In genomic region chr10:109011226-109012165, GRCm38 (mm10) we compare ENCODE assay signal across 8 mouse cellular contexts. TPM values are rescaled to one million over a fixed set of nuclear protein-coding genes. Genes with fewer than 3 reads are reported as not detected.
DNase-seq lines count a peak whose midpoint lies in the region; ATAC-seq and TF ChIP-seq lines count a peak whose summit lies in the region.
"Had no signal": no experiment of that assay in that cellular context is flagged by ENCODE, and none has a peak within 500 bp of the region (broad histone marks: within the 10 kb centered on the region; RNA-seq: fewer than 3 reads in every experiment).

No protein-coding gene starts in this region.

- H3K27ac ChIP-seq in ES-E14 (ENCODE audit: insufficient read depth, low read depth, low read length, poor library complexity, severe bottlenecking) = no peak overlapping the region
- no peak overlapping the region for H3K27ac ChIP-seq in embryonic facial prominence, embryonic 15.5 days (replicated peaks)
- H3K27ac ChIP-seq in hindbrain, embryonic 10.5 days = no peak overlapping the region
- peak overlapping the region; percentile 94 for H3K27ac ChIP-seq in midbrain, embryonic 15.5 days

- H3K4me1 ChIP-seq in ES-E14 (ENCODE audit: control insufficient read depth in 2 of 2, insufficient read depth in 2 of 2, low read length in 2 of 2, poor library complexity in 1 of 2) = 0 out of 4 replicates have a peak, but pooled peaks cover 0 to 2% of the 10 kb centered on the region in 2 experiments
- H3K4me1 ChIP-seq in embryonic facial prominence, embryonic 15.5 days = peaks cover 18% of the 10 kb centered on the region
- H3K4me1 ChIP-seq in hindbrain, embryonic 10.5 days (replicated peaks) = peaks cover 17% of the 10 kb centered on the region
- H3K4me1 ChIP-seq in midbrain, embryonic 15.5 days = peaks cover 17% of the 10 kb centered on the region

- H3K9me3 ChIP-seq in ES-E14 (ENCODE audit: control insufficient read depth, insufficient read depth, low read depth, low read length) = no peaks in the 10 kb centered on the region
- no peaks in the 10 kb centered on the region for H3K9me3 ChIP-seq in embryonic facial prominence, embryonic 15.5 days (replicated peaks)
- no peaks in the 10 kb centered on the region for H3K9me3 ChIP-seq in hindbrain, embryonic 10.5 days
- no peaks in the 10 kb centered on the region for H3K9me3 ChIP-seq in midbrain, embryonic 15.5 days

- 2% methylated on average over 29 of the region's 29 CpGs for WGBS in embryonic facial prominence, embryonic 15.5 days
- WGBS in hindbrain, embryonic 10.5 days = 2% methylated on average over 28 of the region's 29 CpGs
- 1% methylated on average over 29 of the region's 29 CpGs for WGBS in midbrain, embryonic 15.5 days

- peak overlapping the region; percentile 88 for H3K4me2 ChIP-seq in embryonic facial prominence, embryonic 15.5 days (replicated peaks)
- H3K4me2 ChIP-seq in midbrain, embryonic 15.5 days = peak overlapping the region; percentile 91

- in situ Hi-C loops in ES-E14 (cut with MboI; ENCODE audit: low sequenced_read_pairs in 2 of 2, unreplicated experiment in 2 of 2) = no loop called here

- no peak overlapping the region for H3K9ac ChIP-seq in ES-E14 (ENCODE audit: insufficient read depth, low read depth, low read length, poor library complexity, severe bottlenecking)
- H3K9ac ChIP-seq in embryonic facial prominence, embryonic 15.5 days = no peak overlapping the region
- peak overlapping the region; percentile 28 for H3K9ac ChIP-seq in midbrain, embryonic 15.5 days

- H3K4me3 ChIP-seq in ES-E14 (ENCODE audit: insufficient read depth in 1 of 2, low read depth in 1 of 2, low read length in 2 of 2, poor library complexity in 1 of 2, severe bottlenecking in 1 of 2) = peak overlapping the region; percentile 47 to 73
- peak overlapping the region; percentile 47 for H3K4me3 ChIP-seq in embryonic facial prominence, embryonic 15.5 days (replicated peaks)
- peak overlapping the region; percentile 73 for H3K4me3 ChIP-seq in hindbrain, embryonic 10.5 days
- H3K4me3 ChIP-seq in midbrain, embryonic 15.5 days = peak overlapping the region; percentile 90

- peaks cover 30% of the 10 kb centered on the region for H3K27me3 ChIP-seq in embryonic facial prominence, embryonic 15.5 days
- H3K27me3 ChIP-seq in hindbrain, embryonic 10.5 days (ENCODE audit: insufficient read depth, poor library complexity, severe bottlenecking) = peaks cover 31% of the 10 kb centered on the region
- H3K27me3 ChIP-seq in midbrain, embryonic 15.5 days (replicated peaks) = no peaks in the 10 kb centered on the region

- DNase-seq in ES-E14 (ENCODE audit: low read depth, low spot score) = peak; percentile 62
- peak; percentile 39 for DNase-seq in adrenal gland, postnatal 14 days
- DNase-seq in hindbrain, embryonic 10.5 days (ENCODE audit: low spot score) = peak; percentile 58
- DNase-seq in left cerebral cortex, adult 18-20 months (ENCODE audit: low spot score in 2 of 2) = peak; percentile 60 to 76
- DNase-seq in testis, postnatal 14 days (ENCODE audit: low spot score) = peak; percentile 17

- ATAC-seq in embryonic facial prominence, embryonic 15.5 days (ENCODE audit: insufficient number of reproducible peaks, low FRiP score, low TSS enrichment, low read depth) = peak; percentile 83
- peak; percentile 77 for ATAC-seq in midbrain, embryonic 15.5 days (replicated peaks)

- H3K36me3 ChIP-seq in ES-E14 (ENCODE audit: control insufficient read depth, insufficient read depth, low read length, poor library complexity, severe bottlenecking) = no peaks in the 10 kb centered on the region
- H3K36me3 ChIP-seq in embryonic facial prominence, embryonic 15.5 days = no peaks in the 10 kb centered on the region
- H3K36me3 ChIP-seq in hindbrain, embryonic 10.5 days = no peaks in the 10 kb centered on the region
- no peaks in the 10 kb centered on the region for H3K36me3 ChIP-seq in midbrain, embryonic 15.5 days (replicated peaks)

TF ChIP-seq in ES-E14, 5 proteins besides CTCF, POLR2A, EP300 and RAD21:
- no peak for TF ChIP-seq MAFK (IDR thresholded peaks at IDR 0.05; ENCODE audit: insufficient read depth, low read depth, low read length)
- TF ChIP-seq ZNF384 (IDR thresholded peaks at IDR 0.05; ENCODE audit: low read depth, low read length) = no peak
- TF ChIP-seq HCFC1 (IDR thresholded peaks at IDR 0.05; ENCODE audit: borderline replicate concordance, insufficient read depth, low read length) = no peak
- no peak for TF ChIP-seq CHD2 (IDR thresholded peaks at IDR 0.05; ENCODE audit: low read depth, low read length)
- no peak for TF ChIP-seq ZC3H11A (IDR thresholded peaks at IDR 0.05; ENCODE audit: borderline replicate concordance, low read depth, low read length)

RNA-seq across cellular contexts. Expression of gene Syt1, which starts 0.7 kb away (rescaled TPM):
- 0.58 and 0.69 TPM in 2 replicates for total RNA-seq in ES-E14 (2012; rRNA removed)
- 12.6 and 23.3 TPM in 2 replicates for total RNA-seq in adrenal gland, postnatal 14 days (2021)
- polyA plus RNA-seq in embryonic facial prominence, embryonic 15.5 days (2015; fragmentation: Nextera tagmentation; extraction: Ambion mirVana) = 4.2 and 4.3 TPM in 2 replicates
- 5.5 and 13.6 TPM in 2 replicates for polyA plus RNA-seq in hindbrain, embryonic 10.5 days (2016; fragmentation: Nextera tagmentation; extraction: Ambion mirVana)
- 1,000 to 10,000 TPM; 1,148 to 1,163 TPM for total RNA-seq in left cerebral cortex, adult 18-20 months (2021)
- polyA plus RNA-seq in midbrain, embryonic 15.5 days (2015; fragmentation: Nextera tagmentation; extraction: Ambion mirVana) = 112 and 121 TPM in 2 replicates
- total RNA-seq: common myeloid progenitor, adult 5-6 weeks had no signal

Comparison
In these comparisons a context has a peak if more than half of its experiments do, and no peak if none do; other contexts are left out.
1. DNase-seq: peak in every context shown above with its lines; median percentile 68 in left cerebral cortex, adult 18-20 months; 62 in ES-E14; 58 in hindbrain, embryonic 10.5 days; 39 in adrenal gland, postnatal 14 days; 17 in testis, postnatal 14 days.
2. RNA of gene Syt1, which starts 0.7 kb away (total RNA-seq): 1,148 to 1,163 TPM in left cerebral cortex, adult 18-20 months; 12.6 to 23.3 TPM in adrenal gland, postnatal 14 days and 0.58 to 0.69 TPM in ES-E14; every median in the first group is over 10 times any median in the second.
3. Peak in every context shown above with its lines, with median percentiles within 50 percentile points of each other: H3K4me3 ChIP-seq.